Mouse (Mus musculus): ENCODE measurements at regions not wholly inside any gene's neighbourhood (a gene's known extent, or its start where the extent isn't known, plus 50 kb on each side); places are given as distances from the start of the nearest gene placed in this dataset.

- Histone ChIP-seq H3K4me3 (ENCODE audit: insufficient read depth, poor library complexity, severe bottlenecking) (no peak overlapping the region), H3ac (ENCODE audit: control insufficient read depth, insufficient read length, low read depth) (no peak overlapping the region), H3K36me3 (ENCODE audit: control insufficient read depth, insufficient read depth) (no peaks in the 10 kb centered on the region), H3K79me3 (ENCODE audit: low read depth) (no peaks in the 10 kb centered on the region), H3K79me2 (ENCODE audit: control insufficient read depth, insufficient read depth) (no peaks in the 10 kb centered on the region), H3K27me3 (ENCODE audit: control insufficient read depth, insufficient read depth, insufficient read length) (no peaks in the 10 kb centered on the region)
- TF ChIP-seq MYOD1 (IDR thresholded peaks at IDR 0.05; ENCODE audit: control insufficient read depth, insufficient read length, low read depth) (no peak), MYOG (IDR thresholded peaks at IDR 0.05; ENCODE audit: control insufficient read depth, extremely low read depth, insufficient read length) (no peak), FOSL1 (IDR thresholded peaks at IDR 0.05; ENCODE audit: insufficient read depth, low read length, poor library complexity, severe bottlenecking) (no peak), CTCF (IDR thresholded peaks at IDR 0.05; ENCODE audit: control insufficient read depth, insufficient read depth, insufficient read length) (no peak), USF1 (IDR thresholded peaks at IDR 0.05; ENCODE audit: low read depth) (no peak), CEBPB (IDR thresholded peaks at IDR 0.05; ENCODE audit: low read depth) (no peak)
These were observed 221.2 kb upstream of the Id2 start for GRCm38 (mm10) chr12:25318072-25318671.

- H3ac ChIP-seq (ENCODE audit: control insufficient read depth, insufficient read length, low read depth): no peak overlapping the region
- TF ChIP-seq MAX (IDR thresholded peaks at IDR 0.05) (no peak), MYOG (IDR thresholded peaks at IDR 0.05; ENCODE audit: control insufficient read depth, extremely low read depth, insufficient read length) (no peak), CTCF (IDR thresholded peaks at IDR 0.05; ENCODE audit: control insufficient read depth, insufficient read depth, insufficient read length) (no peak), USF1 (IDR thresholded peaks at IDR 0.05; ENCODE audit: low read depth) (no peak)
- H3K27me3 ChIP-seq (ENCODE audit: control insufficient read depth, insufficient read depth, insufficient read length): no peaks in the 10 kb centered on the region
- no peaks in the 10 kb centered on the region for H3K79me2 ChIP-seq (ENCODE audit: control insufficient read depth, insufficient read depth)
- no peaks in the 10 kb centered on the region for H3K79me3 ChIP-seq (ENCODE audit: low read depth)
- no peaks in the 10 kb centered on the region for H3K36me3 ChIP-seq (ENCODE audit: control insufficient read depth, insufficient read depth)
- H3K4me3 ChIP-seq (ENCODE audit: insufficient read depth, poor library complexity, severe bottlenecking): no peak overlapping the region
These were observed 219.0 kb upstream of the Id2 start for GRCm38 (mm10) chr12:25315969-25316368.

- H3K4me3 ChIP-seq (ENCODE audit: insufficient read depth, poor library complexity, severe bottlenecking): no peak overlapping the region
- no peaks in the 10 kb centered on the region for H3K36me3 ChIP-seq (ENCODE audit: control insufficient read depth, insufficient read depth)
- H3ac ChIP-seq (ENCODE audit: control insufficient read depth, insufficient read length, low read depth): no peak overlapping the region
- no peaks in the 10 kb centered on the region for H3K27me3 ChIP-seq (ENCODE audit: control insufficient read depth, insufficient read depth, insufficient read length)
- TF ChIP-seq MYOG (IDR thresholded peaks at IDR 0.05; ENCODE audit: control insufficient read depth, extremely low read depth, insufficient read length) (no peak), MYOD1 (IDR thresholded peaks at IDR 0.05; ENCODE audit: control insufficient read depth, insufficient read length, low read depth) (no peak)
- no peaks in the 10 kb centered on the region for H3K79me3 ChIP-seq (ENCODE audit: low read depth)
- no peaks in the 10 kb centered on the region for H3K79me2 ChIP-seq (ENCODE audit: control insufficient read depth, insufficient read depth)
These were observed 216.3 kb upstream of the Id2 start for GRCm38 (mm10) chr12:25313212-25313611.

GRCm38 (mm10) chr12:25312390-25312789 lies 215.4 kb upstream of the Id2 start:
- H3ac ChIP-seq (ENCODE audit: control insufficient read depth, insufficient read length, low read depth): no peak overlapping the region
- no peaks in the 10 kb centered on the region for H3K36me3 ChIP-seq (ENCODE audit: control insufficient read depth, insufficient read depth)
- no peaks in the 10 kb centered on the region for H3K79me3 ChIP-seq (ENCODE audit: low read depth)
- H3K27me3 ChIP-seq (ENCODE audit: control insufficient read depth, insufficient read depth, insufficient read length): no peaks in the 10 kb centered on the region
- H3K79me2 ChIP-seq (ENCODE audit: control insufficient read depth, insufficient read depth): no peaks in the 10 kb centered on the region
- TF ChIP-seq MYOD1 (IDR thresholded peaks at IDR 0.05; ENCODE audit: control insufficient read depth, insufficient read length, low read depth) (no peak), CEBPB (IDR thresholded peaks at IDR 0.05; ENCODE audit: low read depth) (no peak), MAX (IDR thresholded peaks at IDR 0.05) (no peak), FOSL1 (IDR thresholded peaks at IDR 0.05; ENCODE audit: insufficient read depth, low read length, poor library complexity, severe bottlenecking) (no peak), USF1 (IDR thresholded peaks at IDR 0.05; ENCODE audit: low read depth) (no peak), CTCF (IDR thresholded peaks at IDR 0.05; ENCODE audit: control insufficient read depth, insufficient read depth, insufficient read length) (no peak), MYOG (IDR thresholded peaks at IDR 0.05; ENCODE audit: control insufficient read depth, extremely low read depth, insufficient read length) (no peak)
- H3K4me3 ChIP-seq (ENCODE audit: insufficient read depth, poor library complexity, severe bottlenecking): no peak overlapping the region

GRCm38 (mm10) chr12:25311728-25312127 lies 214.8 kb upstream of the Id2 start:
- no peak overlapping the region for H3ac ChIP-seq (ENCODE audit: control insufficient read depth, insufficient read length, low read depth)
- no peaks in the 10 kb centered on the region for H3K27me3 ChIP-seq (ENCODE audit: control insufficient read depth, insufficient read depth, insufficient read length)
- no peaks in the 10 kb centered on the region for H3K79me2 ChIP-seq (ENCODE audit: control insufficient read depth, insufficient read depth)
- H3K4me3 ChIP-seq (ENCODE audit: insufficient read depth, poor library complexity, severe bottlenecking): no peak overlapping the region
- no peaks in the 10 kb centered on the region for H3K36me3 ChIP-seq (ENCODE audit: control insufficient read depth, insufficient read depth)
- TF ChIP-seq MYOD1 (IDR thresholded peaks at IDR 0.05; ENCODE audit: control insufficient read depth, insufficient read length, low read depth): no peak
- no peak for TF ChIP-seq CTCF (IDR thresholded peaks at IDR 0.05; ENCODE audit: control insufficient read depth, insufficient read depth, insufficient read length)
- TF ChIP-seq USF1 (IDR thresholded peaks at IDR 0.05; ENCODE audit: low read depth): no peak
- no peak for TF ChIP-seq MAX (IDR thresholded peaks at IDR 0.05)
- no peak for TF ChIP-seq MYOG (IDR thresholded peaks at IDR 0.05; ENCODE audit: control insufficient read depth, extremely low read depth, insufficient read length)
- TF ChIP-seq FOSL1 (IDR thresholded peaks at IDR 0.05; ENCODE audit: insufficient read depth, low read length, poor library complexity, severe bottlenecking): no peak
- TF ChIP-seq CEBPB (IDR thresholded peaks at IDR 0.05; ENCODE audit: low read depth): no peak
- H3K79me3 ChIP-seq (ENCODE audit: low read depth): no peaks in the 10 kb centered on the region

- no peaks in the 10 kb centered on the region for H3K36me3 ChIP-seq (ENCODE audit: control insufficient read depth, insufficient read depth)
- no peaks in the 10 kb centered on the region for H3K79me2 ChIP-seq (ENCODE audit: control insufficient read depth, insufficient read depth)
- no peak overlapping the region for H3K4me3 ChIP-seq (ENCODE audit: insufficient read depth, poor library complexity, severe bottlenecking)
- no peak overlapping the region for H3ac ChIP-seq (ENCODE audit: control insufficient read depth, insufficient read length, low read depth)
- TF ChIP-seq CEBPB (IDR thresholded peaks at IDR 0.05; ENCODE audit: low read depth) (no peak), FOSL1 (IDR thresholded peaks at IDR 0.05; ENCODE audit: insufficient read depth, low read length, poor library complexity, severe bottlenecking) (no peak), MAX (IDR thresholded peaks at IDR 0.05) (no peak), CTCF (IDR thresholded peaks at IDR 0.05; ENCODE audit: control insufficient read depth, insufficient read depth, insufficient read length) (no peak), MYOD1 (IDR thresholded peaks at IDR 0.05; ENCODE audit: control insufficient read depth, insufficient read length, low read depth) (no peak), MYOG (IDR thresholded peaks at IDR 0.05; ENCODE audit: control insufficient read depth, extremely low read depth, insufficient read length) (no peak), USF1 (IDR thresholded peaks at IDR 0.05; ENCODE audit: low read depth) (no peak)
- no peaks in the 10 kb centered on the region for H3K79me3 ChIP-seq (ENCODE audit: low read depth)
- H3K27me3 ChIP-seq (ENCODE audit: control insufficient read depth, insufficient read depth, insufficient read length): no peaks in the 10 kb centered on the region
These were observed 213.5 kb upstream of the Id2 start for GRCm38 (mm10) chr12:25310293-25310946.
